Mouse (Mus musculus) limb, embryonic 10.5 days (tissue): Measurements from ENCODE around the gene Fbxl8. TPM values are rescaled to one million over a fixed set of nuclear protein-coding genes. Genes with fewer than 3 reads are reported as not detected.
"Not testable (repeated sequence)": the region's sequence is repeated elsewhere in the genome, so short reads cannot be mapped to it uniquely, and the experiment has no call there.

Experiments
- DNase-seq: peaks from one replicate; pipeline ENCODE4 v3.0.0-alpha.2; 2017; ENCODE audit warnings: low spot score
- H3K27ac ChIP-seq: fragments of 300-500 bp; sonication (generic); 2 replicates; pipeline ENCODE4 v1.5.1; 2016; ENCODE audit warnings: mild to moderate bottlenecking
- H3K27me3 ChIP-seq: fragments of 300-500 bp; sonication (generic); 2 replicates; pipeline ENCODE4 v1.6.1; 2016; ENCODE audit warnings: low read depth, mild to moderate bottlenecking; ENCODE audit not compliant: poor library complexity, severe bottlenecking
- H3K36me3 ChIP-seq: fragments of 300-500 bp; sonication (generic); 2 replicates; pipeline ENCODE4 v1.6.1; 2016; ENCODE audit warnings: mild to moderate bottlenecking, moderate library complexity
- H3K4me1 ChIP-seq: fragments of 300-500 bp; sonication (generic); 2 replicates; pipeline ENCODE4 v1.6.1; 2016
- H3K4me3 ChIP-seq: fragments of 300-500 bp; sonication (generic); 2 replicates; pipeline ENCODE4 v1.5.1; 2016; ENCODE audit warnings: mild to moderate bottlenecking, moderate library complexity
- H3K9me3 ChIP-seq: fragments of 300-500 bp; sonication (generic); replicated peaks from 2 replicates; pipeline ENCODE4 v1.6.1; 2016; ENCODE audit warnings: mild to moderate bottlenecking
- WGBS: fragments of 180-500 bp; shearing (Covaris S2); methylation state at CpG from one replicate; pipeline ENCODE4 v1.1.7; 2016; 5-methylcytosine and 5-hydroxymethylcytosine counted together
- polyA plus RNA-seq: library from polyadenylated mRNA; unstranded; fragments of >200 nt; fragmentation: Nextera tagmentation; extraction: Ambion mirVana; gene quantifications from 2 replicates; pipeline ENCODE4 v1.2.1, GENCODE M21; 2016

Fbxl8 gene
- 0.81 and 1.1 TPM in 2 replicates for polyA plus RNA-seq

GRCm38 (mm10) chr8:105264024-105264982 lies at the start of gene Fbxl8, which contains the start of gene Tradd:
Gene Fbxl8 (plus strand): TSS chr8:105264648.
Gene Tradd (minus strand): TSS chr8:105264609.
- Histone ChIP-seq H3K27ac (peak within 1 kb of the TSS; percentile 59; the same call in 1 of the 2 replicates), H3K36me3 (no peaks in the 10 kb centered on the region), H3K9me3 (0 out of 2 replicates have a peak, but pooled peaks cover 2% of the 10 kb centered on the region), H3K27me3 (peaks cover 100% of the 10 kb centered on the region), H3K4me3 (peak within 1 kb of the TSS; percentile 71), H3K4me1 (peaks cover 49% of the 10 kb centered on the region)
- DNase-seq, result peak; percentile 81
- under 1% methylated on average over 54 of the region's 54 CpGs for WGBS

GRCm38 (mm10) chr8:105217926-105218522 lies 46.4 kb upstream of the Fbxl8 start:
- H3K36me3 ChIP-seq, result peaks cover 43% of the 10 kb centered on the region
- WGBS, result 81% methylated on average over 5 of the region's 5 CpGs
- no peaks in the 10 kb centered on the region for H3K27me3 ChIP-seq

DNA sequence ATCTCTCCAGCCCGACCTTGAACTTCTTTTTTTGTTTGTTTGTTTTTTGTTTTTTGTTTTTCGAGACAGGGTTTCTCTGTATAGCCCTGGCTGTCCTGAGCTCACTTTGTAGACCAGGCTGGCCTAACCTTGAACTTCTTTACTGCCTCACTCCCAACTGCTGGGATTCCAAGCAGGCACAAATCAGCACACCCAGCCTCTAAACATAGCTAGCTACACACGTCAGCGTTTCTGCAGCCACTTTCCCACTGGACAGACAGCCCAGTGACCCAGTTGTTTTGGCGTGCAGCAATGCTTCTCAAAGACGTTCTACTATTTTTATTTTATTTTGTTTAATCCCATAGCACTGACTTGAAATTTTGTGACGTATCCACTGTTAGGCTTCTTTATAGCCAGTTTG lies 40.6 kb upstream of the Fbxl8 start:
- DNase-seq, result no peak
- Histone ChIP-seq H3K27me3 (no peaks in the 10 kb centered on the region), H3K9me3 (no peaks in the 10 kb centered on the region), H3K36me3 (no peaks in the 10 kb centered on the region), H3K27ac (no peak overlapping the region; the same call in 1 of the 2 replicates), H3K4me3 (peak overlapping the region; percentile 97; the same call in 1 of the 2 replicates), H3K4me1 (peaks cover 20% of the 10 kb centered on the region)
- 83% methylated on average over 7 of the region's 7 CpGs for WGBS

More at GRCm38 (mm10) chr8:105217926-105218522, 46.4 kb upstream of the Fbxl8 start:
- H3K27ac ChIP-seq, result no peak overlapping the region
- no peaks in the 10 kb centered on the region for H3K4me1 ChIP-seq
- no peak for DNase-seq
- no peaks in the 10 kb centered on the region for H3K9me3 ChIP-seq
- no peak overlapping the region for H3K4me3 ChIP-seq

DNA sequence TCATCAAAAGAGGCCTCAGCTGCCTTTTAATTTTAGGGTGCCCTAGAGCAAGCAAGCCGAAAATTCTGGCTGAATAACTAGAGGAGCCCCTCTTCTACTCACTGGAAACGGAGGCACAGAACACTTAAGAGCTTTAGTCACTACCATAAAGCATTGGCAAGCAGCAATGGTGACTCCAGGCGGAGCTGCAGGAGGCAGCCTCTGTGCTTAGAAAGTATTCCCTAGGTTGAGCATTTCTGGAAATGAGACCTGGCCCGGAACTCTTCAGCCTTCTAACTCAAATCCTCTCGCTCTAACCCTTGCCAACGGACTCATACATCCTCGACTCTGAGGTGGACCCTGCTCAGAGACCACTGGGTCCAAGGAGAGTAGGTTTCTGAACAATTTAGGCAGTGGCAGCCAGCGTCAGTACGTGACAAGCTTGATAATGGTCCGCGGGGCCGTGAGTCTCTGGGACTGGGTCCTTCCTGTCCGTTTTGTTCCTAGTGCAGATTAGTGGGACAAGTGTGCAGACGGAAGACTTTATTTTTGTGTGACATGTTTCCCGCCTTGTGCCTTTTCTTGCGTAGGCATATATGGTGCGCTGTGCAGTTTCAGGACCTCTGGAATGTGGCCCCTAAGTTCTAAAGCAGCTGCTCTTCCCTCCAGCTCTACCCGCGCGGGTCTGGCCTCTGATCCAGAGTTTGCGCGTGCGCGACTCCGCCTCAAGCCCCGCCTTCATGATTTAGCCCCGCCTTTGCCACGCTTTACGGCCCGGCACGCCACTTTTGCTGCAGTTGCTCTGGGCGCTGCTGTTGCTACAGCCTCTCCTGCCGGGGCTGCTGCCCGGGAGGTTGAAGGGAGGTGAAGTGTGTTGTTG lies 39.8 kb upstream of the Fbxl8 start, which contains the start of gene D230025D16Rik:
TSS of gene D230025D16Rik (plus strand) at position 733 of the 859 bp plus-strand sequence.
- no peaks in the 10 kb centered on the region for H3K9me3 ChIP-seq
- DNase-seq, result peak; percentile 99
- WGBS, result 3% methylated on average over 34 of the region's 34 CpGs

GRCm38 (mm10) chr8:105225272-105225593 lies 39.2 kb upstream of the Fbxl8 start:
- DNase-seq, result no peak
- WGBS, result 0% methylated on average over 27 of the region's 27 CpGs
- peaks cover 20% of the 10 kb centered on the region for H3K4me1 ChIP-seq
- peak overlapping the region; percentile 97 for H3K4me3 ChIP-seq
- no peaks in the 10 kb centered on the region for H3K27me3 ChIP-seq
- no peaks in the 10 kb centered on the region for H3K36me3 ChIP-seq
- H3K9me3 ChIP-seq, result no peaks in the 10 kb centered on the region
- peak overlapping the region; percentile 87 for H3K27ac ChIP-seq

More for the DNA sequence above, 39.8 kb upstream of the Fbxl8 start, which contains the start of gene D230025D16Rik:
- no peaks in the 10 kb centered on the region for H3K27me3 ChIP-seq
- peaks cover 20% of the 10 kb centered on the region for H3K4me1 ChIP-seq
- no peaks in the 10 kb centered on the region for H3K36me3 ChIP-seq
- H3K27ac ChIP-seq, result peak within 1 kb of the TSS; percentile 87
- peak within 1 kb of the TSS; percentile 97 for H3K4me3 ChIP-seq

- H3K27ac ChIP-seq, result peak overlapping the region; percentile 87
- peaks cover 20% of the 10 kb centered on the region for H3K4me1 ChIP-seq
- H3K36me3 ChIP-seq, result 0 out of 2 replicates have a peak, but pooled peaks cover 2% of the 10 kb centered on the region
- H3K4me3 ChIP-seq, result peak overlapping the region; percentile 97
- no peaks in the 10 kb centered on the region for H3K27me3 ChIP-seq
- 29% methylated on average over 6 of the region's 6 CpGs for WGBS
- H3K9me3 ChIP-seq, result no peaks in the 10 kb centered on the region
- DNase-seq, result no peak
These were observed 38.5 kb upstream of the Fbxl8 start for GRCm38 (mm10) chr8:105225917-105226316.

GRCm38 (mm10) chr8:105231503-105232320 lies 32.7 kb upstream of the Fbxl8 start:
- DNase-seq, result no peak
- Histone ChIP-seq H3K27ac (no peak overlapping the region), H3K36me3 (peaks cover 35% of the 10 kb centered on the region), H3K4me1 (no peaks in the 10 kb centered on the region), H3K9me3 (no peaks in the 10 kb centered on the region), H3K4me3 (no peak overlapping the region), H3K27me3 (no peaks in the 10 kb centered on the region)
- 89% methylated on average over 12 of the region's 12 CpGs for WGBS

DNA sequence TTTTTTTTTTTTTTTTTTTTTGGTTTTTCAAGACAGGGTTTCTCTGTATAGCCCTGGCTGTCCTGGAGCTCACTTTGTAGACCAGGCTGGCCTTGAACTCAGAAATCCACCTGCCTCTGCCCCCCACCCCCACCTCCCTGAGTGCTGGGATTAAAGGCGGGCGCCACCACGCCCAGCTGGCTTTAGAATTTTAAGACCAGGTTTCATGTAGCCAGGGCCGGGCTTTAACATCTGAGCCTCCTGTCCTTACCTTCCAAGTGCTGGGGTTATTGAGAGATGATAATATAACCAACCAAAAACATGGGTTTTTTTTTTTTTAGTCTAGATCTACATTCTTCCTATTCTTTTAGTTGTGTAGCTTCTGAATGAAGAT lies 32.1 kb upstream of the Fbxl8 start:
- not testable (repeated sequence) for DNase-seq, H3K9me3 ChIP-seq
- 94% methylated on average over 4 of the region's 4 CpGs for WGBS

GRCm38 (mm10) chr8:105233126-105233935 lies 31.1 kb upstream of the Fbxl8 start:
- Histone ChIP-seq H3K36me3 (peaks cover 39% of the 10 kb centered on the region), H3K27ac (no peak overlapping the region), H3K4me1 (no peaks in the 10 kb centered on the region), H3K4me3 (no peak overlapping the region), H3K9me3 (no peaks in the 10 kb centered on the region), H3K27me3 (no peaks in the 10 kb centered on the region)
- WGBS, result 50% methylated on average over 1 of the region's 1 CpGs
- no peak for DNase-seq

More for the DNA sequence above, 32.1 kb upstream of the Fbxl8 start:
- H3K4me3 ChIP-seq, H3K27me3 ChIP-seq, H3K27ac ChIP-seq, H3K4me1 ChIP-seq: not testable (repeated sequence)
- H3K36me3 ChIP-seq, result peaks cover 37% of the 10 kb centered on the region

- no peaks in the 10 kb centered on the region for H3K9me3 ChIP-seq
- no peak for DNase-seq
- WGBS, result 79% methylated on average over 1 of the region's 1 CpGs
- no peaks in the 10 kb centered on the region for H3K4me1 ChIP-seq
- H3K27me3 ChIP-seq, result no peaks in the 10 kb centered on the region
- no peak overlapping the region for H3K27ac ChIP-seq
- no peak overlapping the region for H3K4me3 ChIP-seq
- peaks cover 58% of the 10 kb centered on the region for H3K36me3 ChIP-seq
These were observed 29.2 kb upstream of the Fbxl8 start for GRCm38 (mm10) chr8:105235206-105235605.

DNA sequence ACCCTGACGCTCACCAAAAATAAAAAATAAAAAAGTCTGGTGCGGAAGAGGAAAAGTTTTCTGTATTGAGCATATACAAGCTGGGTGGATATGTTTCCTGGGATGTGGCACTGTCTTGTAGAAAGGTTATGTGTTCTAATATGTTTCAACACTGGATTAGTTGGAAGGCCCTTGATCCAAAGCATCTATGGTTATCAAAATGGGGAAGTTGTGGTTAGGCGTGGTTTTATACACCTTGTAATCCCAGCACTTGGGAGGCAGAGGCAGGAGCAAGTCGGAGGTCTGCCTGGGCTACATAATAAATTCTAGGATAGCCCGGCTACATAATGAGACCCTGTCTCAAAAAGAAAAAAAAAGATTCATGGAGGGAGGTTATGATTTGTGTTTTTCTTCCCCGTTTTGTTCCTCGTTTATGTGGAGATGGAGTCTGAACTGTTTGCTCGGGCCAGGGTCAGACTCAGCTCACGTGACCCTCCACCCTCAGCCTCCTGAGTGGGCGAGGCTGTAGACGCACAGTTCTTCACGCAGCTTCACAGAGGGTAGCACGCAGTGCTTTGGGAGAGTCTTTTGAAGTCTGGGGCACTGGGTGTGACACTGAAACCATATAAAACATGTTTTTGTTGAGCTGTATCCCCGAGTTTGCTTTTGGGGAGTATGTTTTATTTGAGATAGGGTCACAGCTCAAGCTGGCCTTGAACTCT lies 26.9 kb upstream of the Fbxl8 start:
- H3K27me3 ChIP-seq, result no peaks in the 10 kb centered on the region
- peaks cover 73% of the 10 kb centered on the region for H3K36me3 ChIP-seq
- no peaks in the 10 kb centered on the region for H3K9me3 ChIP-seq
- H3K4me3 ChIP-seq, result no peak overlapping the region
- no peak overlapping the region for H3K27ac ChIP-seq
- WGBS, result 94% methylated on average over 14 of the region's 14 CpGs
- H3K4me1 ChIP-seq, result no peaks in the 10 kb centered on the region
- no peak for DNase-seq
